18 mouse cellular contexts compared by ENCODE assay signal in genomic region chr10:41204191-41204590, GRCm38 (mm10).
A peak's percentile ranks its signal among the peaks of the same experiment; 100 is the strongest.
DNase-seq lines count a peak whose midpoint lies in the region; ATAC-seq and TF ChIP-seq lines count a peak whose summit lies in the region.
"Had no signal": no experiment of that assay in that cellular context is flagged by ENCODE, and none has a peak within 500 bp of the region (broad histone marks: within the 10 kb centered on the region; RNA-seq: fewer than 3 reads in every experiment).

No protein-coding gene starts in this region.

- H3K36me3 ChIP-seq in midbrain, embryonic 10.5 days = no peaks in the 10 kb centered on the region
- H3K36me3 ChIP-seq in midbrain, embryonic 16.5 days (ENCODE audit: control insufficient read depth, insufficient read depth, low read length) = no peaks in the 10 kb centered on the region
- H3K36me3 ChIP-seq in liver, embryonic 14.5 days (replicated peaks; ENCODE audit: control insufficient read depth, insufficient read depth, low read depth) = no peaks in the 10 kb centered on the region
- H3K36me3 ChIP-seq: limb, embryonic 12.5 days; lung, embryonic 15.5 days; neural tube, embryonic 13.5 days had no signal

- H3K9me3 ChIP-seq in midbrain, embryonic 10.5 days (replicated peaks) = no peaks in the 10 kb centered on the region
- no peaks in the 10 kb centered on the region for H3K9me3 ChIP-seq in midbrain, embryonic 16.5 days (replicated peaks; ENCODE audit: control insufficient read depth, low read length, poor library complexity, severe bottlenecking)
- no peaks in the 10 kb centered on the region for H3K9me3 ChIP-seq in liver, embryonic 14.5 days (ENCODE audit: control insufficient read depth, low read length)
- H3K9me3 ChIP-seq: limb, embryonic 12.5 days; lung, embryonic 15.5 days; neural tube, embryonic 13.5 days had no signal

- peak; percentile 66 for DNase-seq in heart, adult 11 months
- no peak for DNase-seq in heart, postnatal 36 days
- DNase-seq in midbrain, embryonic 10.5 days (ENCODE audit: low spot score) = no peak
- DNase-seq in c-Kit-positive CD71-positive TER-119-positive erythroid progenitor cells, embryonic 14.5 days (ENCODE audit: low spot score) = peak; percentile 49
- no peak for DNase-seq in liver, embryonic 14.5 days (ENCODE audit: low read depth in 3 of 3, low spot score in 3 of 3)
- no peak for DNase-seq in frontal cortex, postnatal 10 days (ENCODE audit: low spot score in 2 of 2)
- no peak for DNase-seq in urinary bladder, postnatal 14 days (ENCODE audit: low spot score)
- DNase-seq: cerebellum, adult 9-10 months; gastrocnemius, adult 2 months had no signal

- intact Hi-C loops in heart, postnatal 36 days (cut with DNase I) = no loop called here

- H3K4me3 ChIP-seq in midbrain, embryonic 10.5 days = no peak overlapping the region
- H3K4me3 ChIP-seq in midbrain, embryonic 16.5 days (ENCODE audit: low read depth, low read length) = no peak overlapping the region
- peak overlapping the region in 1 of 2 experiments; percentile 37; a peak in 1 of 4 replicates for H3K4me3 ChIP-seq in liver, embryonic 14.5 days (ENCODE audit: insufficient read depth in 1 of 2, low read depth in 2 of 2, low read length in 2 of 2)
- H3K4me3 ChIP-seq: gastrocnemius, adult 2 months; limb, embryonic 12.5 days; lung, embryonic 15.5 days; neural tube, embryonic 13.5 days had no signal

- no peak for TF ChIP-seq CTCF in liver, embryonic 14.5 days (IDR thresholded peaks at IDR 0.05; ENCODE audit: low read depth)

- TF ChIP-seq EP300 in liver, embryonic 14.5 days (IDR thresholded peaks at IDR 0.05; ENCODE audit: low read depth) = no peak

- H3K27me3 ChIP-seq in midbrain, embryonic 10.5 days (ENCODE audit: low read depth, poor library complexity, severe bottlenecking) = no peaks in the 10 kb centered on the region
- no peaks in the 10 kb centered on the region for H3K27me3 ChIP-seq in midbrain, embryonic 16.5 days (ENCODE audit: control insufficient read depth, insufficient read depth, low read depth, low read length)
- no peaks in the 10 kb centered on the region for H3K27me3 ChIP-seq in liver, embryonic 14.5 days (ENCODE audit: control insufficient read depth, insufficient read depth, low read length)
- H3K27me3 ChIP-seq: CH12.LX; limb, embryonic 12.5 days; lung, embryonic 15.5 days had no signal

- peaks cover 22% of the 10 kb centered on the region for H3K4me1 ChIP-seq in midbrain, embryonic 10.5 days
- H3K4me1 ChIP-seq in midbrain, embryonic 16.5 days (ENCODE audit: control insufficient read depth, insufficient read depth, low read length) = peaks cover 4% of the 10 kb centered on the region; the same call in 1 of the 2 replicates
- H3K4me1 ChIP-seq in liver, embryonic 14.5 days (replicated peaks; ENCODE audit: control insufficient read depth in 2 of 2, insufficient read depth in 2 of 2, low read length in 1 of 2) = peaks cover 62 to 63% of the 10 kb centered on the region in 2 experiments
- H3K4me1 ChIP-seq: limb, embryonic 12.5 days; lung, embryonic 15.5 days; neural tube, embryonic 13.5 days had no signal

- ATAC-seq in midbrain, embryonic 16.5 days = no peak
- peak; percentile 3; the same call in 1 of the 2 replicates for ATAC-seq in liver, embryonic 14.5 days (ENCODE audit: insufficient read depth)
- ATAC-seq: hindbrain, embryonic 16.5 days had no signal

- 56% methylated on average over 5 of the region's 5 CpGs for WGBS in midbrain, embryonic 10.5 days
- 53% methylated on average over 5 of the region's 5 CpGs for whole genome bisulfite sequencing in midbrain, embryonic 16.5 days
- WGBS in liver, embryonic 14.5 days (ENCODE audit: insufficient replicate concordance) = 52% methylated on average over 5 of the region's 5 CpGs

- no peak overlapping the region for H3K9ac ChIP-seq in midbrain, embryonic 16.5 days (ENCODE audit: low read depth, low read length)
- H3K9ac ChIP-seq in liver, embryonic 14.5 days (replicated peaks) = peak overlapping the region; percentile 82
- H3K9ac ChIP-seq: limb, embryonic 12.5 days; lung, embryonic 15.5 days; neural tube, embryonic 13.5 days had no signal

- H3K4me2 ChIP-seq in midbrain, embryonic 16.5 days (ENCODE audit: low read length) = no peak overlapping the region
- H3K4me2 ChIP-seq in liver, embryonic 14.5 days (ENCODE audit: low read depth) = peak overlapping the region; percentile 79
- H3K4me2 ChIP-seq: limb, embryonic 12.5 days; lung, embryonic 15.5 days; midbrain, embryonic 11.5 days; neural tube, embryonic 13.5 days had no signal

- H3K27ac ChIP-seq in midbrain, embryonic 10.5 days (replicated peaks) = peak overlapping the region; percentile 52; the same call in 1 of the 2 replicates
- no peak overlapping the region for H3K27ac ChIP-seq in midbrain, embryonic 16.5 days (ENCODE audit: low read length)
- H3K27ac ChIP-seq in liver, embryonic 14.5 days = peak overlapping the region; percentile 100
- H3K27ac ChIP-seq: gastrocnemius, adult 2 months; limb, embryonic 12.5 days; lung, embryonic 15.5 days; macrophage; neural tube, embryonic 13.5 days; stomach, postnatal 0 days had no signal

Comparison
In these comparisons a context has a peak if more than half of its experiments do, and no peak if none do; other contexts are left out.
1. DNase-seq: peak in heart, adult 11 months (single experiment) and c-Kit-positive CD71-positive TER-119-positive erythroid progenitor cells, embryonic 14.5 days (single experiment); none in heart, postnatal 36 days (0 of 2), midbrain, embryonic 10.5 days (single experiment), liver, embryonic 14.5 days (0 of 3), frontal cortex, postnatal 10 days (0 of 2) and urinary bladder, postnatal 14 days (single experiment).